Mouse (Mus musculus): ENCODE results near the gene Mrap.

Gene Mrap

DNA sequence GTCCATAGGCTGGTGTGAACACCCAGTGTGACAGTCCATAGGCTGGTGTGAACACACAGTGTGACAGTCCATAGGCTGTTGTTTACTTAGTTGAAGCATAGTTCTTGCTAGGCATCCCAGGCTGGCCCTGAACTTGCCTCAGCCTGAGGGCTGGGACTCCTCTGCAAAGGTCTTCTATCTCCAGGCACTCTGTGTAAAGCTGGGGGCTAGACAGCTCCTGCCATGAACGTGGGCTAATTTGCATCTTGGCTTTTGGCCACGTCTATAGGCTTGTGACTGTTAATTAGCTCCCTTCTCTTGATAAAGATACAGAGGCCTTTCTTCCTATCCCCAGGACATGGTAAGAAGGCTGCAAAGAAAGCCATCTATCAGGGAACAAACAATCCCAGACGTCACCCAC is 21.3 kb downstream of the Mrap start:
- no peak for DNase-seq

DNA sequence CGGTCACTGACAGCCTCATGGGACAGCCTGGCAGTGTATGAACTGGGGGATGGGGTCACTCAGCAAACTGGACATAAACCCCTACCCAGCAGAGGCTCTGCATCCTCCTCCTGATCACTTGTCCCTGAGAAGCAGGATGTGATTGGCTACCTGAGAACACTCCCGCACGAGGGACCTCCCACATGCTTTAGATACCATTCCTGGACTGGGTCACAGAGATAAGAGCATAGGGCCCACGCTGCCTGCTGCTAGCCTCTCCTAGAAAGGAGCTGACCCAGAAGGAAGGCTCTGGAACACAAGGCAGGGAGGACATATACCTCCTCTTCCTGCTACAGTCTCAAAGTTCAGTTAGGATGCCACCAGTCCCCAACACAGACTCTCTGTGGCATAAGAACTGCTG is 22.5 kb downstream of the Mrap start:
- DNase-seq: no peak

DNA sequence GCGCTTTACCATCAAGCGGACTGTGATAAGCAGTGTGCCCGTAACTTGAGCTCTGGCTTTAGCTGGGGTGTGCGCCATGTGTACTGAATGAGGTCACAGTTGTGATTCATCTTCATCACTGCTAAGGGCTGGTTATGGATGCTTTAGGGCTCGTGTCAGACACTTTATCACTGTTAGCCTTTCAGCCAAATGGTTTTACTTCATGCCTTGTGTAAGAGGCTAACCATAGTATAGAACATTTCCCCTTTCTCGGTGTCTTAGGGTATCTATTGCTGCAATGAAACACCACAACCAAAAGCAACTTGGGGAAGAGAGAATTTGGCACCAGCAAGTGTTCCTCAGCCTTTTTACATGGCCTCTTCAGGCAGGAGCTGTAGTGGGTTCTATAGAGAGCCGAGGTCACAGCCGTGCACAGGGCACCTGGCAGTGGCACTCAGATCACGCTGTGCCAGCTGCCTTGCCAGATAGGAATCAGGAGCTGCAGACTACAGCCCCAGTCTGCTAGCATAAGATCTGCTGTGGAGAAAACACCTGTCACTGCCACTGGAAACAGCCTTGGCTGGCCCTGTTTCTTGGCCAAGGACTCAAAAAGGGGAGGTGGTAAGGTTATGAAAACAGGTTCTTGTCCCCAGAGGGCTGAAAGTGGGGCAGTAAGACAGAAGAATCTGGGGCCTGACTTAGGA is 27.3 kb downstream of the Mrap start:
- no peak for DNase-seq

DNA sequence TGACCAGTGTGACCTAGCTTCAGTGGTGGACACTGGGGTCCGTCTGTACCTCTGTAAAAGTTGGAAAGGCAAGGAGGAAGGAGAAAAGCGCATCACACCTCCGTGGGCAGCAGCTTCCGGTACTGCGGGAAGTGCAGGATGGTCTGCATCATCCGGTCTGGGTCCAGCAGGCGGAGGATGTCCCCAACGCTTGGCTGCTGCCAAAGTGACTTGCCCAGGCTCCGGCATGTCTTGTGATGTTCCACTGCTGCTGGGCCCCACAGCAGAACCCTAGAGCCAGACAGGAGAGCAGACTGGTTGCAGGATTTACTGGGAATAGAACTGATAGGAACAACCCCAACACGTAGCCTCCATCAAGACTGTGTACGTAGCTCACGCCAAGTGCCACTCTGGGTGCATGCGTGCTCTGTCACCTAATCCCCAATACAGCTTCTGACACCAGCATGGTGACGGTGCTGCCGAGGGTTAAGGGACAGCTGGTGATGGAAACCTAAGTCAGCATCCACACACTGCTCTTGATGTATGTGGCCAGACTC is 29.0 kb downstream of the Mrap start:
- DNase-seq: no peak

DNA sequence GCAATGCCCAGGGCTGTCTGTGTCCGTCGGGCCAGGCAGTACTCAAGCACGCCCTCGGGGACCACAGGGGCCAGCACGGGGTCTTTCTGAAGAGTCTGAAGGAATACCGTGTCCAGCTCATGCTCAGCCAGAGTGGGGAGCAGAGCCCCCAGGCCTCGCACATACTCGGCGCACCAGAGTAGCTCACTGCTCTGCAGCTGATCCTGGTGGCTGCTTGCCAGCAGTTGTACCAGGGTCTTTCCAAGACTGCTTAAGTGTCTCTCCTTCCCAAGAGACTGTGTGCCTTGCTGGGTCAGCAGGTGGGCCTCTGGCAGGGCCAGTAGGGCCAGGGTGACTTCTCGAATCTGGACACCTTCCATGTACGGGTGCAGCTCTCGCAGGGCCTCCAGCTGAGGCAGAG is 36.2 kb downstream of the Mrap start:
- peak in 1 of 2 experiments; percentile 18 for DNase-seq

DNA sequence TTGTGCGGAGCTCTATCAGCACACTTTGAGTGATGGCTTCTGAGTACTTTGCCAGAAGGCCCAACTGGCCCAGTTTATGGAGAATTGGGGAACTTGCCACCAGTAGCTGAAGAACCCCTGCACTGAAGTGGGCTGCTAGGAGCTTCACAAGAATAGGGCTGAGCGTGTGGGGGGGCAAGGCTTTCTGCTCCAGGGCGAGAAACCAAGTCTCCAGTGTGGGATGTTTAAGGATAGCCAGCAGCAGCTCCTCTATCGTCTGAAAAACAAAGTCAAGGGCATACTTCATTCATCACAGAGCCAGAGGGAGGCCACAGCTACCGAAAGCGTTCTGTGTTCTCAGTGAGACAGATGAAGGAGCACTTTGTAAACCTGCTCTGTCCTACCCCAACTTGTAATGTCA is 36.6 kb downstream of the Mrap start:
- no peak for DNase-seq

DNA sequence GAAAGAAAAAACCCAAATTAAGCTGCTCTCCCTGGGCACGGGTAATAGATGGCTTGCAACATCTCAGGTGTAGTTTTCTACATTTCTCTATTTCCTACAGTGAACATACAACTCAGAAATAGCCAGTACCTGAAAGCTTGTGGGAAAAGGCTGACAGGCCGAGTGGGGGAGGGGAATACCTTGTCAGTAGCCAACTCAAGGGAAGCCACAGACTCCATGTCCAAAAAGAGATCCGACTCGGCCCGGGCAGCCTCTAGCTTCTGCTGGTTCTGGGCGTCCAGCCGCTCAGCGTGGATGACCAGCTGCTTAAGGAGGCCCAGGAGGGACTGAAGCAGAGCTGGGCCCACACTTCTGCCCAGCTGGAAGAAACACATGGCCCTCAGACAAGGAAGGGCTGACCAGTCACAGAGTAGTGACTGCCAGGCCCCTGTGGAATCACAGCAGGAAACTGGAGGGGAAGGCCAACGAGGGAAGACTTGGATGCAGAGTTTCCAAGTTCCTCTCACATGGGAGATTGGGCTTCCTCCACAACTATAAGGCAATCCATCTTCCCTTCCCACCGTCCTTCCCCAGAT is 38.0 kb downstream of the Mrap start:
- no peak for DNase-seq

DNA sequence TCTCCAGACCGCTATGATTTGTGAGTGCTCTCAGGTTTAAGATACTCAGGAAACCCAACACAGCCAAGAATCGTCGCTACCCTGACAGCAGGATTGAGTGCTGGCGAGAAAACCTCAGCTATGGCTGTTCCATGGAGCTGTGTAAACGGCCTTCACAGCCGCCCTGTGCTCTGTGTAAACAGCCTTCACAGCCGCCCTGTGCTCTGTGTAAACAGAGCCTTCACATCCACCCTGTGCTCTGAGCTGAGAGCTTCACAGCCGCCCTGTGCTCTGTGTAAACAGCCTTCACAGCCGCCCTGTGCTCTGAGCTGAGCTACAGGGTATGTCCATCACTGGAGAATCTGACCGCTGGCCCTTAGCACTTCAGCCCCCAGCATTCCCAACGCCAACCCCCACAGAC is 41.8 kb downstream of the Mrap start:
- no peak for DNase-seq

DNA sequence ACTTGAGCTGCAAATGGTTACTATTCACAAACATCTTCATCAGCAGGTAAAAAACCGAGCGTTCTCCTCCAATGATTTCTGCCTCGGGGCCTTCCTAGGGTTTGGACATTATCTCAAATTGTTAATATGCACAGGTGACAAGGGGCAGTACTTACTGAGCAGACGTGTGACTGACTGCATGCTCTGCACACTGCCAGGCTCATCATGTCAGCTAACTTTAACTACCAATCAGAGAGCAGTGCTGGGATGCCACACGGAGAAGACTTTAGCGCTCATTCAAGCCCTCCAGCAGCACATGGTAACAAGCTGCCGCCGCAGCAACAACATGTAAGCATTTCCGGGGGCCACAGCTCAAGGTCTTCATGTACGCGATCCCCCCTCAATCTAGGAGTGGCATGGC is 45.3 kb downstream of the Mrap start:
- DNase-seq: no peak

DNA sequence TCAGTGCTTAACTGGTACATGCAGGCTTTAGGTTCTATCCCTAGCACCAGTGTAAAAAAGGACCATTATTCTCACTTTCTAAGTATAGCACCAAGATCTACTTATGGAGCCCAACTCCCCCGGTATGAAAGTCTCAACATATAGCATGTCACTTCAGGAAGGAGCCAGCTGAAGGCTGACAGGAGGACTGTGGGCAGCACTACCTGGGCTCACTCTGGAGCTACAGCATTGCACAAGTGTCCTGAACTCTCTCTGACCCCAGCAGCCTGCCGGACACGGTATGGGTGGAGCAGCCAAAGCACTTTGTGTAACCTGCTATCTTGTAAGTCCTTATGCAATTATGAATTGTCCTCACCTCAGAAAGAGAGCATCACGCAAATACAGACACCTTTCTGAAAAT is 47.2 kb downstream of the Mrap start:
- DNase-seq: no peak

DNA sequence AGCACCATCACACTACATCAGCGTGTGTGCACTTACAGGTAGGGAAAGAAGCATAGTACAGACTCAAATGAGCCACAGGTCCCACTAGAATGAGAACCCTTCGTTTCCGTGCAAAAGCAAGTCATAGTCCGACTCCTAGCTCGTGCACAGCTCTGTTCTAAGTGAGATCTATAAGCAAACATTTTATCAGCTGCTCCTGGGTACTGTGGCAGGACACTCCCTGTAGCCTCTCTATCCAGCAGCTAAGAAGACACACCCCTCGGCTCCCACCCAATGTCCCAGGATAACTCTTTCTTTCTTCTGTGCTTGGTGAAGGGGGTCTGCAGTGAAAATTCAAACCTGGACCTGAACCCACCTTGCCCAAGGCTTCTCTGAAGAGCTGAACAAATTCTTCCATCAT is 50.6 kb downstream of the Mrap start:
- DNase-seq: no peak

DNA sequence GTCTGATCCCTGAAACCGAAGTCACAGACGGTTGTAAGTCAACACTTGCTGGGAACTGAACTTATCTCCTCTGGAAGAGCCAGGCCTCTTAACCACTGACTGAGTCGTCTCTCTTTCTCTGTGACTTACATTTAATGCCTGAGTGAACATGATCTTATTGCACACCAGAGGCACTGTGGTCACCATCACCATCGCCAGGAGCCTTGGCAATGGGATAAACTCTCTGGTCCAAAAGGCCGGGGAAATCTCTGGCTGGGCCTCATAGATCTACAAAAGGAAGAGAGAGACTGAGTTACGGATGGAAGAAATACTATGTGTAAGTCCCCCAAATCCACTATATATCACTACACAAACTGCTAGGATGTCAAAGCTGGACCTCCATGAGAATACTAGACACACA is 52.9 kb downstream of the Mrap start:
- no peak for DNase-seq

DNA sequence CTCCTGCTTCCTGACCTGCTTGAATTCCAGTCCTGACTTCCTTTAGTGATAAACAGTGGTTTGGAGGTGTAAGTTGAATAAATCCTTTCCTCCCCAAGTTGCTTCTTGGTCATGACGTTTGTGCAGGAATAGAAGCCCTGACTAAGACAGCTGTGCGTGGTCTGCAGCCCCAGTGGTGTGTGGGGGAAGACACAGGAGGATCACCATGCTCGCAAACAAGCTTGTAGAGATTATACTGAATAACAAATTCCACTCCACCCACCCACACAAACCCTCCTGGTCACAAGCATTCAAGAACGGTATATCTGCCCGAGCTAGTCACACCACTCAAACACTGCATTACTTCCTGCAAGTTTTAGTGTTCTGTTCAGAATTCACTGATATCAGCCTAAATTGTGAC is 54.1 kb downstream of the Mrap start:
- DNase-seq: no peak

DNA sequence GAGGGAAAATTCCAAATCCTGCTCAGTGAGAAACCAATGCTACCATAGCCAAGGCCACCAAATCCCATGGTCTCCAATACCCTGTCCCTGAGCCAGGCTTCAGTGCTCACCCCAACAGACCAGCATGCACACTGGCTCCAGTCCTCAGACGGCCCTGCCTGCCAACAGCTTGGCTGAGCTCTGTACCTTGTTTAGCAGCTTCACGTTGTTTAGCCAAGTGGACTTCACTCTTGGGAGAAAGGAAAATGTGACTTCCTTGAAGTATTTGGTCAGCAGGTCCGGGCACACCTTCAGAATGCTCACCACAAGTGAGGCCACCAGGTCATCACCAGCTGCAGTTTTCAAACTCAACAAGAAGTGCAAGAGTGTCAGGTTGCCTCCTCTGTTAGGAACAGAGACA is 54.5 kb downstream of the Mrap start:
- DNase-seq: peak; percentile 30 to 60

DNA sequence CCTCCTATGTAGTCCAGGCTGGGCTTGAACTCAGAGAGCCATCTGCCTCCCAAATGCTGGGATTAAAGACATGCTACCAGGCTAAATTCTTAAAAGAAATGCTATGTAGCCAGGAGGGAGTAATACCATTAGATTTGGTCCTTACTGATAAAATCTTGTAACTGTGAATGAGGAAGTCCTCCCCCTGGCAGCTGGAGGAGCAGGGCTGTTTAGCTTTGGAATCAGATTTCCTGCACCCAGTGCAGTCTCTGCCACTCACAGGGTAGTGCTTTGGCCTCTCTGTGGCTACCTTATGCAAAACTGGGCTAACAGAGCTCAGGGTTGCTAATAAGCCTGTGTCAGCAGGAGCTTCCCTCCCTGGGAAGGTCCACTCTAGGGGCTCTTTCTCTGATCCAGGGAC is 56.7 kb downstream of the Mrap start:
- DNase-seq: no peak

DNA sequence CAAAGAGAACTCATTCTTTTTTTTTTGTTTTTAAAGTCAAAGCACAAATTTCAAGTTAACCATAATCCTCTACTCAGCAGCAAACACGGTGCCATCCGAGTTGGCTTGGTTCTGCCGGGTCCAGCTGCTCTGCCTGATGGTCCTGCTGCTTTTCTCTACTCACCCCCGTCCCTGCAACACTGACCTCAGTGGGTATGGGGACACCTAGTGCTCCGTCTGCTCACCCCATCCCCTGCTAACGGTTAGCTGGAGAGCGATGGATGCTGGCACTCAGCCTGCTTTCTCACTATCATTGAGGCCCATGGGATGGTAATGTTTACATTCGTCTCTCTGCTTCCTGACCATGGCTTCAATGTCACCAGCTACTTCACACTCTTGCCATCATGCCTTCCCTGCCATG is 60.4 kb downstream of the Mrap start:
- peak in 1 of 2 experiments; percentile 13 for DNase-seq

DNA sequence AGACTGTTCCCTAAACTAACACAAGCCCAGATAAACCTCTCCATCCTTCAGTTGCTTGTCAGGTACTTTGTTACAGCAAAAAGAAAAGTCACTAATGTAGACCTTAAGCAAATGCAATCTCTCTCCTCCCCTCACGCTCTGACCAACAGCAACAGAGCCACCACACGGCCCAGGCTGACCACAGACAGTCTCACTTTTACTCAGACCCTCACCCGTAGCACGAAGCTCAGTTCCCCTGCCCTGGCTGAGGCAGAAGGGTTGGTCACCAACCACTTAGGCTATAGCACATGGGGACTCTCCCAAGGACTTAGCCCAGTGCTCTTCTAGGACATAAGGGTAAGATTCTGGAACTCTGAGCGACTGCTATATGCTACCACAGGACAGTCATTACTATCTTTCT is 60.8 kb downstream of the Mrap start:
- no peak for DNase-seq

Data from cerebellum, postnatal 25 days (tissue).